Mouse (Mus musculus): ENCODE results near the gene Tlr13. TPM values are rescaled to one million over a fixed set of nuclear protein-coding genes. Genes with fewer than 3 reads are reported as not detected.

Gene Tlr13
- polyA plus RNA-seq (2014; fragmentation: Nextera tagmentation; extraction: Ambion mirVana) = 0.19 and 0.27 TPM in 2 replicates

- Histone ChIP-seq H3K9me3 (ENCODE audit: control insufficient read depth, low read length) (no peaks in the 10 kb centered on the region), H3K4me1 (ENCODE audit: control insufficient read depth, insufficient read depth, low read length) (no peaks in the 10 kb centered on the region), H3K4me2 (no peak within 1 kb of the TSS), H3K27me3 (ENCODE audit: control insufficient read depth, insufficient read depth, low read length) (no peaks in the 10 kb centered on the region), H3K9ac (ENCODE audit: low read length) (no peak within 1 kb of the TSS), H3K36me3 (ENCODE audit: control insufficient read depth, insufficient read depth, low read length) (no peaks in the 10 kb centered on the region), H3K4me3 (ENCODE audit: low read depth, low read length) (no peak within 1 kb of the TSS), H3K27ac (ENCODE audit: low read depth, low read length) (no peak within 1 kb of the TSS)
- DNase-seq (ENCODE audit: low spot score, missing footprints) (no peak), ATAC-seq (ENCODE audit: low FRiP score) (no peak)
- 90% methylated on average over 6 of the region's 6 CpGs for WGBS
Observed at GRCm38 (mm10) chrX:106142936-106143335, at the start of gene Tlr13. Gene Tlr13, plus strand, starts transcription at chrX:106143204.

DNA sequence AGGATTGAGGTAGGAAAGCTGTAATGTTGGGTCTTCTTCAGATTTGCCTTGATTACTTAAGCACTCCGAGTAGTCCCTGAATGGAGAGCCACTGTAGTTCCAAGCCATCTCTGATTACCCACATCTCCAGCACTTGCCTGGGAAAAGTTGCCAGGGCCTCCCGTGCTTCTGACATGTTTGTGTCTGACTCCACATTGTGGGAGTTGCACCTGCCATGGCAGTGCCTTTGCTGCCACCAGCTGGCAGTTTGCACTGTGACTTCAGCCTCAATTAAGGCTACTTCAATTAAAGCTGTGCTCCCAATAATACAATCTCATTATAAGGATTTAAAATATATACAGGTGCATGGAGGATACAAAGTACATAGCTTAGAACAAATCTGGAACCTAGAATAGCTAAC lies 37.5 kb upstream of the Tlr13 start:
- Histone ChIP-seq H3K27ac (ENCODE audit: low read depth, low read length) (no peak overlapping the region), H3K9me3 (ENCODE audit: control insufficient read depth, low read length) (no peaks in the 10 kb centered on the region), H3K36me3 (ENCODE audit: control insufficient read depth, insufficient read depth, low read length) (no peaks in the 10 kb centered on the region; the same call in 1 of the 2 replicates), H3K4me1 (ENCODE audit: control insufficient read depth, insufficient read depth, low read length) (no peaks in the 10 kb centered on the region), H3K27me3 (ENCODE audit: control insufficient read depth, insufficient read depth, low read length) (no peaks in the 10 kb centered on the region), H3K4me3 (ENCODE audit: low read depth, low read length) (no peak overlapping the region), H3K4me2 (no peak overlapping the region), H3K9ac (ENCODE audit: low read length) (no peak overlapping the region)
- ATAC-seq (ENCODE audit: low FRiP score) (no peak), DNase-seq (ENCODE audit: low spot score, missing footprints) (no peak)
- 68% methylated on average over 2 of the region's 2 CpGs for WGBS

DNA sequence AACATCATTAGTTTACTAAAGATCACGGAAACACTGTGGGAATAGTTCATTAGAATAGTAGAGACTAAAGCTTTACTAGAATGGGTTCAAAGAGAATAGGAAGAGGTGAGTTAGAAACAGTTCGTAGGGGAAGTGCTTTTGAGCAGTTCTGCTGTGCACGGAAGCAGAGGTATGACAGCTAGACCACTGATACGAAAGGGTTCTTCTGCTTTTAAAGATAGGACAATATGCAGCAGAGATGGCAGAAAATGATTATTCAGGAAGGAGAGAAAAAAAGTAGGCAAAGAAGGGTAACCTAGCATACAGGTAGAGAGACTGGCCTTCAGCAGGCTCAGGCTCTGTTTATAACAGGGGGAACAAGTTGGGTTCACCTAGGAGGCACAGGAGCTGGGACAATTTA lies 29.1 kb upstream of the Tlr13 start:
- no peak for DNase-seq (ENCODE audit: low spot score, missing footprints)
- Histone ChIP-seq H3K9me3 (ENCODE audit: control insufficient read depth, low read length) (no peaks in the 10 kb centered on the region), H3K4me3 (ENCODE audit: low read depth, low read length) (no peak overlapping the region), H3K36me3 (ENCODE audit: control insufficient read depth, insufficient read depth, low read length) (no peaks in the 10 kb centered on the region; the same call in 1 of the 2 replicates), H3K27me3 (ENCODE audit: control insufficient read depth, insufficient read depth, low read length) (peaks cover 2% of the 10 kb centered on the region; the same call in 1 of the 2 replicates), H3K9ac (ENCODE audit: low read length) (no peak overlapping the region), H3K27ac (ENCODE audit: low read depth, low read length) (no peak overlapping the region), H3K4me1 (ENCODE audit: control insufficient read depth, insufficient read depth, low read length) (no peaks in the 10 kb centered on the region), H3K4me2 (no peak overlapping the region)
- no peak for ATAC-seq (ENCODE audit: low FRiP score)
- 84% methylated on average over 4 of the region's 4 CpGs for WGBS

DNA sequence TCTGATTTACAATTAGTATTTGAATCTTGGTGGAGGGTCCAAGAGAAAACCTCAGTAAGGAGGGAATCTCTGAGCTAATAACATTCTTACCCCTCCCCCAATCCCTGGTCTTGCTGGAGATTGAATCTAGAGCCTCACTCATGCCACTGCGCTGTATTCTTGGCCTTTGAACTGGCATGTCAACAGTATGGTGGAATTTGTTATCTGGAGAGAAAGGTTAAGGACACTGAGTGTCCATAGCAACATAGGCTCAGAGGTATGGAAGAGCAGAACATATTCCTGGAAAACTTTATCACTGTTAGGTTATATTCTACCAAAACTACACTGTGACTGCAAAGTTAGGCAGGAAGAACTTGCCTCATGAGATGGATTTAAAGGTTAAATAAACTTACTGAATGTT lies 28.3 kb upstream of the Tlr13 start:
- Histone ChIP-seq H3K27ac (ENCODE audit: low read depth, low read length) (no peak overlapping the region), H3K27me3 (ENCODE audit: control insufficient read depth, insufficient read depth, low read length) (peaks cover 2% of the 10 kb centered on the region; the same call in 1 of the 2 replicates), H3K9ac (ENCODE audit: low read length) (no peak overlapping the region), H3K4me1 (ENCODE audit: control insufficient read depth, insufficient read depth, low read length) (no peaks in the 10 kb centered on the region), H3K36me3 (ENCODE audit: control insufficient read depth, insufficient read depth, low read length) (peaks cover under 1% of the 10 kb centered on the region; the same call in 1 of the 2 replicates), H3K4me3 (ENCODE audit: low read depth, low read length) (no peak overlapping the region), H3K9me3 (ENCODE audit: control insufficient read depth, low read length) (no peaks in the 10 kb centered on the region), H3K4me2 (no peak overlapping the region)
- DNase-seq (ENCODE audit: low spot score, missing footprints) (no peak), ATAC-seq (ENCODE audit: low FRiP score) (no peak)
- 91% methylated on average over 1 of the region's 1 CpGs for WGBS

DNA sequence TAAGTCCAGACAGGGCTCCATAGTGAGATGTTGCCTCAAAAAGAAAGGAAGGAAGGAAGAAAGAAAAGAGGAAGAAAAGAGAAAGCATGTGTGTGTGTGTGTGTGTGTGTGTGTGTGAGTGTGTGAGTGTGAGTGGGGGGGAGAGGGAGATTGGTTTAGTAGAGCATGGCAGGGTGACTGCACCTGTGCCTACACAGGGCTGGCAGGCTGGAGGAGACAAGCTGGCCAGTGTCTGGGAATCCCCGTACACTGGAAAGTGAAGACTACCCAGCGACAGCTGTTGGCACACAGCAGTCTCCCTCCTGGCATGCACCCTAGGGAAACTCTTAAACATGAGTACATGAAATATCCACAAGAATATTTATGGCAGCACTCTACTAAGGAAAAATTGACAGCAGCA lies 20.2 kb upstream of the Tlr13 start:
- Histone ChIP-seq H3K27me3 (ENCODE audit: control insufficient read depth, insufficient read depth, low read length) (no peaks in the 10 kb centered on the region), H3K9ac (ENCODE audit: low read length) (no peak overlapping the region), H3K36me3 (ENCODE audit: control insufficient read depth, insufficient read depth, low read length) (0 out of 2 replicates have a peak, but pooled peaks cover 2% of the 10 kb centered on the region), H3K4me1 (ENCODE audit: control insufficient read depth, insufficient read depth, low read length) (no peaks in the 10 kb centered on the region), H3K4me3 (ENCODE audit: low read depth, low read length) (no peak overlapping the region), H3K9me3 (ENCODE audit: control insufficient read depth, low read length) (no peaks in the 10 kb centered on the region), H3K4me2 (no peak overlapping the region), H3K27ac (ENCODE audit: low read depth, low read length) (no peak overlapping the region)
- 87% methylated on average over 2 of the region's 2 CpGs for WGBS
- no peak for DNase-seq (ENCODE audit: low spot score, missing footprints)
- no peak for ATAC-seq (ENCODE audit: low FRiP score)

- Histone ChIP-seq H3K4me2 (no peak overlapping the region), H3K27ac (ENCODE audit: low read depth, low read length) (no peak overlapping the region), H3K36me3 (ENCODE audit: control insufficient read depth, insufficient read depth, low read length) (no peaks in the 10 kb centered on the region), H3K4me3 (ENCODE audit: low read depth, low read length) (no peak overlapping the region), H3K9me3 (ENCODE audit: control insufficient read depth, low read length) (no peaks in the 10 kb centered on the region), H3K27me3 (ENCODE audit: control insufficient read depth, insufficient read depth, low read length) (no peaks in the 10 kb centered on the region; the same call in 1 of the 2 replicates), H3K9ac (ENCODE audit: low read length) (no peak overlapping the region), H3K4me1 (ENCODE audit: control insufficient read depth, insufficient read depth, low read length) (no peaks in the 10 kb centered on the region)
- WGBS = 87% methylated on average over 6 of the region's 6 CpGs
- ATAC-seq (ENCODE audit: low FRiP score) (no peak), DNase-seq (ENCODE audit: low spot score, missing footprints) (no peak)
Observed at GRCm38 (mm10) chrX:106128283-106128682, 14.7 kb upstream of the Tlr13 start.

GRCm38 (mm10) chrX:106129877-106130276 lies 13.1 kb upstream of the Tlr13 start:
- no peaks in the 10 kb centered on the region; the same call in 1 of the 2 replicates for H3K27me3 ChIP-seq (ENCODE audit: control insufficient read depth, insufficient read depth, low read length)
- ATAC-seq (ENCODE audit: low FRiP score) = no peak

DNA sequence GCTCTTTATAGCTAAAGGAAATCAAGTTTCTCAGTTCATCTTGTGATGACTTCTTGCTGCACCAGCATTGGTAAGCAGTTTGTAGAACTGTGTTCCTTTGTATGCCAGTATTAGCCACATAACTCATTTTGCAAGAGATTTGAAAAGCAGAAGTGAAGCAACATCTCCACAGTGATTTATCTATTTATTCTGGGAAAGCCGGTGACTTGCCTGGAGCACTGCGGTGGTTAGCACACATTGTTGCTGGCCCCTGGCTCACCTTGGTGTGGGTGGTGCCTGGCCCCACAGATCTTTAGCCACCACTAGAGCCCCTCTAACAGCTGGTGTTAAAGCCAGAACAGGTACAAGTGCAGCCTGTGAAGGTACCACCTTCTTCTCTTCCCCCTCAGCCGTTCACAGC lies 8.1 kb upstream of the Tlr13 start:
- H3K9ac ChIP-seq (ENCODE audit: low read length) = no peak overlapping the region
- no peak overlapping the region for H3K4me3 ChIP-seq (ENCODE audit: low read depth, low read length)
- 91% methylated on average over 3 of the region's 3 CpGs for WGBS
- DNase-seq (ENCODE audit: low spot score, missing footprints) (no peak), ATAC-seq (ENCODE audit: low FRiP score) (no peak)
- no peaks in the 10 kb centered on the region for H3K4me1 ChIP-seq (ENCODE audit: control insufficient read depth, insufficient read depth, low read length)
- no peaks in the 10 kb centered on the region for H3K9me3 ChIP-seq (ENCODE audit: control insufficient read depth, low read length)
- H3K27ac ChIP-seq (ENCODE audit: low read depth, low read length) = no peak overlapping the region
- no peaks in the 10 kb centered on the region for H3K36me3 ChIP-seq (ENCODE audit: control insufficient read depth, insufficient read depth, low read length)
- no peak overlapping the region for H3K4me2 ChIP-seq
- no peaks in the 10 kb centered on the region; the same call in 1 of the 2 replicates for H3K27me3 ChIP-seq (ENCODE audit: control insufficient read depth, insufficient read depth, low read length)

More at GRCm38 (mm10) chrX:106129877-106130276, 13.1 kb upstream of the Tlr13 start:
- Histone ChIP-seq H3K27ac (ENCODE audit: low read depth, low read length) (no peak overlapping the region), H3K9me3 (ENCODE audit: control insufficient read depth, low read length) (no peaks in the 10 kb centered on the region), H3K4me1 (ENCODE audit: control insufficient read depth, insufficient read depth, low read length) (no peaks in the 10 kb centered on the region), H3K36me3 (ENCODE audit: control insufficient read depth, insufficient read depth, low read length) (no peaks in the 10 kb centered on the region), H3K9ac (ENCODE audit: low read length) (no peak overlapping the region), H3K4me2 (no peak overlapping the region), H3K4me3 (ENCODE audit: low read depth, low read length) (no peak overlapping the region)
- 90% methylated on average over 4 of the region's 4 CpGs for WGBS
- DNase-seq (ENCODE audit: low spot score, missing footprints) = no peak

DNA sequence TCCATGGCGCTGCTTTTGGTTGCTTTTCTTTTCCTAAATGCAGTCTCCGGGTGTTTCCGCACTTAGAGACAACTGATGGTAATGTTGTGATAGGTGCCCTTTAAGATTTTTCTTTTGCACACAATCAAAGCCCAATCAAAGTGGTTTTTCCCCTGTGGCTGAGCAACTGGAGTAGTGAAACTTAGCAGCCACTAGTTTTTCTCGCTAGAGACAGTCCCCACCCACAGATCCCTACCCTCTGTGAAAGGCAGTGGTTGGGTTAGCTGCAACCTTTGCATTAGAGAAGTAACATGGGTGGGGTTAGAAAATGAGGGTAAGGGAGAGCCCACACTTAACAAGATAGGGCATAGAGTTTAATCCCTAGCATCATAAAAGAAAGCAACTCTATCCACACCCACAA lies 7.5 kb upstream of the Tlr13 start:
- H3K9ac ChIP-seq (ENCODE audit: low read length) = no peak overlapping the region
- no peaks in the 10 kb centered on the region for H3K36me3 ChIP-seq (ENCODE audit: control insufficient read depth, insufficient read depth, low read length)
- DNase-seq (ENCODE audit: low spot score, missing footprints) = no peak
- no peaks in the 10 kb centered on the region; the same call in 1 of the 2 replicates for H3K27me3 ChIP-seq (ENCODE audit: control insufficient read depth, insufficient read depth, low read length)
- H3K27ac ChIP-seq (ENCODE audit: low read depth, low read length) = no peak overlapping the region
- ATAC-seq (ENCODE audit: low FRiP score) = no peak
- H3K4me1 ChIP-seq (ENCODE audit: control insufficient read depth, insufficient read depth, low read length) = no peaks in the 10 kb centered on the region
- 85% methylated on average over 4 of the region's 4 CpGs for WGBS
- H3K4me3 ChIP-seq (ENCODE audit: low read depth, low read length) = no peak overlapping the region
- no peaks in the 10 kb centered on the region for H3K9me3 ChIP-seq (ENCODE audit: control insufficient read depth, low read length)
- no peak overlapping the region for H3K4me2 ChIP-seq

All from midbrain, embryonic 11.5 days (tissue).